Mouse (Mus musculus): ENCODE results near the gene Chaf1b. TPM values are rescaled to one million over a fixed set of nuclear protein-coding genes. Genes with fewer than 3 reads are reported as not detected.

Chaf1b gene
- 15.7 TPM for total RNA-seq (2023)

DNA sequence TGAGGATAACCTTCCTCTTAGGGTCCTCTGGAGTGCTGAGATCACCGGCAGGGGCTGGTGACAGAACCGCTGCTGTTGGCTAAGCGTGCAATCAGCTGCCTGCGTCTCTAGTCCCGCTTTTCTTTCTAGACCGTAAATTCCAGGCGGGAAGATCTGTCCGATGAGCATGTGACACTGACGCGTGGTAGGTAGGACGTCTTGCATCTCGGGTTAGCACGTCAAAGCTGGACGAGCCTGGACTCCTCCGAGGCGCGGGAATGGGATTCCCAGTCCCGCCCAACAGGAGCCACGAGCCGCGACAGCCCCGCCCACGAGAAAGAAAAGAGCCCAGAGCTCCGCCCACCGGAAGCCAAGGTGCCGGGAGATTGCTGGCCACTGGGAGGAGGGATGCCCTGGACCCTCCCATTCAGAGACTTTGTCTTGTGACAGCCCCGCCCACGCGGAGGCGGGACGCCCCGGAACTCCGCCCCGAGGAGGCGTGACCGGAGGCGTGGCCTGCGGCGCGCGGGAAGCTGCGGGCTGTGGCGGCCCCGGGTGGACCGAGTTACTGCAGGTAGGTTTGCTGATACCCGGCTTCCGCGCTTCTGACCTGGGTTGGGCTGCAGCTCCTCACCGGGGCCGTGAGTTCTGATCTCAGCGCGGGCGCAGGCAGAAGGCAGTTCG, at the start of gene Chaf1b:
Gene Chaf1b, plus strand, starts transcription at position 479 of the 663 bp plus-strand sequence.

Other genes starting within 250 kb of the Chaf1b start
- gene Cbr3, start 200.7 kb upstream of the Chaf1b start, total RNA-seq (2023): 0.50 TPM
- gene Dop1b, start 172.0 kb upstream of the Chaf1b start, total RNA-seq (2023): 76.3 TPM
- 96.0 TPM for gene Morc3, start 51.8 kb upstream of the Chaf1b start, total RNA-seq (2023)
- gene Cldn14, start 124.9 kb downstream of the Chaf1b start, total RNA-seq (2023): not detected
- not detected for gene Sim2, start 201.0 kb downstream of the Chaf1b start, total RNA-seq (2023)

Measured in CD4-positive naive resting alpha-beta T cell, adult 76 days (primary cell).